Mouse (Mus musculus) kidney, postnatal 4 days (tissue): ENCODE results near the gene March2.

Source experiments
- DNase-seq, 2 experiments: peaks; one replicate each; pipeline ENCODE4 v3.0.0; 2021; ENCODE audit warnings: mixed read lengths in 2 of 2

Gene March2

DNA sequence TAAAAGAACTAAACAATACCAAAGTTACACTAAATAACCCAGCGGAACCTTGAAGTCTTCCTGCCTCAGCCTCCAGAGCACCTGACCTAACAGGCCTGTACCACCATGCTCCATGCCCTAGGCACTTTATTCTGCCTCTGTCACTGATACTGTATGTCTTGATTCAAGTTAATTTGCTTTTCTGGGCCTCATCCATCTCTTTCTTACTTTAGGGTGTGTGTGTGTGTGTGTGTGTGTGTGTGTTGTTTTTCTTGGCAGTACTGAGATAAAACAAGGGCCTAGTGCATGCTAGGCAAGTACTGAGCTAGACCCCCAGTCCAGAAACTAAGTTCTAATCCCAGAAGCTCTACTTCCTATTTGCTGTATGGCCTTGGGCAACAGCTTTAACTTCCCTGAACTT is 1.2 kb downstream of the March2 start:
- DNase-seq: no peak

DNA sequence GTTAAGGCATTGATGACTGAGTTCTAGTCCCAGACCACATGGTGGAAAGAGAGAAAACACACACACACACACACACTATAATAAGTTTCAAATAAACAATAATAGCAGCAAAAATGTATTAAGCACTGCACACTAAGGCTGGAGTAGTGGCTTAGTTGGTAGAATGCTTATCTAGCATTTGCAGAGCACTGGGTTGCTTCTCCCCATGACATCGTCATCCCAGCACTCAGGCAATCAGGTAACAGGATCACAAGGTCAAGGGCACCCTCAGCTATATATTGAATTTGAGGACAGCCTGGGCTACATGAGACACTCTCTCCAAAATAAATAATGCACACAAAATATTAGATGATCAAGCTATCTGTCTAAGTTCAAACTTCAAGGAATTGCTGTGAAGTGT is 3.7 kb downstream of the March2 start:
- no peak for DNase-seq

DNA sequence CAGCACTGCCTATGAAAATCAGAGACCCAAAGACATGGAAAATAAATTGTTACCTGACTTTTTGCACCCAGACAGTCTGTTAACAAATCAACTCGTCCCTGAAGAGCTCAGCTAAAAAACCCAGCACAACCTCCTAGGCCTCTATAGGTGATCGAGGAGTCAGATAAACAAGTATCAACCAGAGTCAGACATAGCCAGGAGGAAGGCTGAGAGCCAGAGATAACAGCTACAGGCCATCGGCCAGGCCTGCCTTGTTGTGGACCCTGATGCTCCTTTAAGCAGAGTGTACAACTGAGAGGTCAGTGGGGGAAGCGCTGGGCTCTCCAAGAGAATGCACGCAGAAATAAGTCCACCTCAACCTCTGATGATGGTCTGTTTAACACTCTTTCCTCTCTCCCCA is 5.2 kb downstream of the March2 start:
- DNase-seq: no peak

DNA sequence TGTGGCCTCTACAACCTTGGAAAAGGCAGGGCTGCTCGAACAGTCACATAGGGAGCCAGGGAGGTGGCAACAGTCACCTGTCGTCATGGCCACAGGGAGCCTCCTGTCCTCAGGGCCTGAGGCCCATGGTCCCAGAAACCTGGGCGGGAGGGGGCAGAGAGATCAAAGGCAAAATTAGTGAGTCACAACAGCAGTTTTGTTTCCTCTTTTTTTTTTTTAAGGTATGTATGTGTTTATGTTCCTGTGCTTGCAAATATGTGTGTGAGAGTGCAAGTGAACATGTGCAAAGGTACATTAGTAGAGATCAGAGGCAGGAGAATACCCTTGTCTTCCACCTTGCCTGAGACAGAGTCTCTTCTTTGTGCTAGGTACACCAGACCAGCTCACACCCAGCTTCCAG is 8.6 kb downstream of the March2 start:
- DNase-seq: no peak

DNA sequence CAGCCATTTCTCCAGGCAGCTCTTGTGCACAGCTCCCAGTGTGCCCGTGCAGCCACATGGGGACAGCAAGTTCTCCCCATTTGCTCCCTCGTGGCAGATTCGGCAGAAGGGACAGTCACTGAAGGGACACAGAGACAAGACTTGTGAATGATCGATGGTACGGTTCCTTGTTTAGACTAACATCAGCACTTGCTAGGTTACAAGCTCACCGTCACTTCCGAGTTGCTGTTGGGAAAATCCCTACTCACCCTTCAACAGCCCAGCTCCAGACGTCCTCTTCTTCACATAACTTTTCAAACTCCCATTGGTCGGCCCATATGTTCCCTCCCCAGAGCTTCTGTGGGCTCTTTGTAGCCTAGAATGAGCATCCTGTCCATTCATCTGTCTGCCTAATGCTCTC is 15.4 kb downstream of the March2 start:
- no peak for DNase-seq

DNA sequence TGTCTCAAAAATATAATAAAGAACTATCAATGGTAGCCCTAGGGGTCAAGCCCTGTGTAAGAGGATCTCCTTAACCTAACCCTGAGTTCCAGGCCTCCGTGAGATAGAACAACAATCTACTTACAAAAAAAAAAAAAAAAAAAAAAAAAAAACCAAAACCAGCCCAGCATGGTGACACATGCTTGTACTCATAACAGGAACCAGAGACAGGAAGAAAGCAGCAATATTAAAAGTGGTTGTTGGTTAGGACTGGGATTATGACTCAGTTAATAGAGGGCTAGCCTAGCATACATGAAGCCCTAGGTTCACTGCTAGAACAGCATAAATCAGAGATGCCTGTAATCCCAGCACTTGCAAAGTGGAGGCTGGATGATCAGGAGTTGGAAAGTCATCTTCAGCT is 16.3 kb downstream of the March2 start:
- DNase-seq: no peak

DNA sequence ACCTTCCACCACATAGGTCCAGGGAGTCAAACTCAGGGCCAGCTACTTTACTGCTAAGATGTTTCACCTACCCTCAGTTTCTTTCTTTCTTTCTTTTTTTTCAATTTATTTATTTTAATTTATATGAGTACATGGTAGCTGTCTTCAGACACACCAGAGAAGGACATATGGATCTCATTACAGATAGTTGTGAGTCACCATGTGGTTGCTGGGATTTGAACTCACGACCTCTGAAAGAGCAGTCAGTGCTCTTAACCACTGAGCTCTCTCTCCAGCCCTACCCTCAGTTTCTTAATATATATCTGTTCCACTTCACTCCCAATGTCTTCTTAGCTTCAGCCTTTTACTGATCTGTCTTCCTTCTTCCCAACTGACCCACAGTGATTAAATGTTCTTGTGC is 23.0 kb downstream of the March2 start:
- DNase-seq: no peak

DNA sequence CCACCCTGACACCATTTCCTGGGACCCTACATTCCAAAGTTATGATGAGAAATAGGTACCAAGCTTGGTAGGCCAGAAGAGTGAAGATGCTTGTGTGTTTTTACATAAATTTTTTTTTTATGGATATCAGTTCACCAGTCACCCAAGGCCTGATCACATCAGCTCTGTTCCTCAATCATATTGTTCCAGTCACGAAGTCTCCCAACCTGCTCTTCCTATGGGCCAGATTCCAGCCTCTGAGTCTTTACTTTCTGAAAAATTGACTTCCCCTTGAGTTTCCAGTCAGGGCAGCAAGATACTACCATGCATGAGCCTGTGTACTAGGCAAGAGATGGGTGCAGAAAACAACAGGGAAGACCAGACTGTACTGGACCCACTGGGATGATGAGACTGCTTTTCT is 31.7 kb downstream of the March2 start, which contains the start of gene Hnrnpm:
TSS of gene Hnrnpm (minus strand) at position 101 of the 400 bp plus-strand sequence.
- no peak for DNase-seq

DNA sequence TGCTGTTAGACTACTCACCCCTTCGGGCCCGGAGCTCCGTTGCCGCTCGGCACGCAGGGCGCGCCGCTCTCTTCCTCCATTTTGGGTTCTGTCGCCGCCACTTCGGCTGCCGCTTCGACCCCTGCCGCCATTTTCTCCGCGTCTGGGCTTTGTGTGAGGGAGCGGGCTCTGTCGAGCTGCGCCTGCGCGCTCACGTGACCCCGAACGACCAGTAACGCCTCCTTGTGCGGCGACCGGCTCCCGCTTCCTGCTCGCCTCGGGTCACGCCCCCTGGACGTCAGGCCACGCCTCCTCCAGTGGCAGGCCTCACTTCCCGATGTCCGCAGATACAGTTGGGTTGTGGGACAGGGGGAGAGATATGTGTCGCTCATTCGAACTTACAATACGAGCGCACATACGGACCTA is 33.2 kb downstream of the March2 start:
- DNase-seq: peak; percentile 100

DNA sequence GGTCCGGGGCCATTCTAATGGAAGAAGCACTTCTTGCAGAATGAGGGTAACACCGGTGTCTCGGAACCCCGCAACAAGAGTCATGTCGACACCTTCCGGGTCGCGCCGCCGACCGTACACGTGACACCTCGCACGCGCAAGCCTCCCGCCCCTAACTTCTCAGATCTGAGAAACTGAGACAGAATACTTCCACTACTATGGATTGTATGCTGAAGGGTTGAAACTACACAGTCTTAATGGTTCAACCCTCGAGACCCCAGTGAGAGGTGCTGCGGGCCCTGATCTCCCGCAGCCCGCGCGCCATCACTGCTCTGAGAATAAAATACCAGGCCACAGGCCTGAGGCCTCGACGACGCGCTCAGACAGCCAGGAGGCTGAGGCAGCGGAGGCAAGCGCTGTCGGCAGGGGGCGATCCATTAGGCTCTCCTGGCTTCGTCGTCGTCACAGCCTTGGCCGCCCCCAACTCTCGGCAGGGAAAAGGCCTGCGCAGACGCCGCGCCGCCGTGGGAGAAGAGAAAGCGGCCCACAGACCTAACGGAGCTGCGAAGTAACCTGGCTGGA is 33.7 kb downstream of the March2 start:
- peak; percentile 80 to 87 for DNase-seq

DNA sequence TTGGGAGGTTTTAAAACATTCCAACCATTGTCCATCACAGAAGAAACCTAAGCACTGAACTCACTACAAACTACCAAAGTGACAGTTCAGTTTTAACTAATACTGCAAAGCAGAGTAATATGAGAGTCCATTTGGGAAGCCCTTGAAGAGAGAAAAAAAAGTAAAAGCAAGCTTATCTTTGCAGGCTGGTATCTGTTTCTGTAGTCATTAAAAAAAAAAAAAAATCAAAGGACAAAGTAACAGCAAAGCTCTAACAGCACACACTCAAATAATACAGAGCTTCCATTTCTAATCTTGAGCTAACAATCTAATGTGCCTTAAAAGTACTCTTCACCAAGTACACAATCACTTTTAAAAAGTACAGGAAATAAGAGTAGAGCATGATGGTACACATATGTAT is 36.7 kb downstream of the March2 start:
- no peak for DNase-seq

DNA sequence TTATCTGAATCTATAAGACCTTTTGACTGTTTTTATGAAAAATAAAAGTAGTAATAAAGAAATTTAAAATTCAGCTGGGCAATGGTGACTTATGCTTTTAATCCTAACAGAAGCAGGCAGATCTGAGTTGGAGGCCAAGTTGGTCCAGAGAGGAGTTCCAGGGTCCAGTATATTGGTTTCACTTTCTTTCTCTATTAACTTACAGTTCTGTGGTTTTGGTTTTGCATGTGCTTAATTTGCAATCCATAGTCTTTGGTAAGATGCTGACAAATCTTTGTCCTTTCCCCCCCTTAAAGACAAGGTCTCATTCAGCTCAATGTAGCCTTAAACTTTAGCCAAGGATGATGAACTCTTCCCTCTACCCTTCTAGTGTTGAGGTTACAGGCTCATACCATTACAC is 39.7 kb downstream of the March2 start:
- no peak for DNase-seq

DNA sequence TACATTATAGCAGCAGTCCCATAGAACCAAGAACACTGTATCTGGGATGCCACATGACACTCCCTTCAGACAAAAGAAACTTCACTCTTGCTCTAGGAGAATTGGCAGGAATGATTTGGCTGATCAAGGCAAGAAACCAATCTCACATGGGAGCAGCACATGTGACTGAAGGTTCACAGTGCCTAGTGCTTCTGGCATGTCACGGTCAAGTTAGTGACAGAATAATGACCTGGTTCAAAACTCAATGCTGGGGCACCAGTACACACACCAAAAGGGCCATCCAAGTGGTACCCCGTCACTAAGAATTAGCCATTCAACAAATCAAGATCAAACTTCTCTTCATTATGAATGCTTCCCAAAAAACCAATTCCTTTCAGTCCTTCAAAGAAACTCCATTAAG is 42.4 kb downstream of the March2 start:
- no peak for DNase-seq

DNA sequence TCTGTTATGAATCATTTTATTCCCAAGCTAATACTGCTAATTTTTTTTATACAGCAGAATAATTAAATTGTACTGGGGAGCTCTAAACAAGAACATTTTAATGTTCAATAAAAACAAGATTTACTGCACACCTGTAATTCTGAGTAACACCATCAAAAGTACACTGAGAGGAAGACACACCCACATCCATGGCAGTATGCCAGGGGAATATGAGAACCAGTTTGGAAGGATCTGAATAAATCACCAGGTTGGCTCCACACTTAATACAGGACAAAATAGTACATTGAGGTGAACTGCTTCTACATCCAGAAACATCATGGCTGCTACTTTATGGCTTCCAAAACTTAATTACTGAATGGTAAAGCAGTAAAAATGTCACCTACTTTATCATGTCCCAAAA is 43.0 kb downstream of the March2 start:
- peak in 1 of 2 experiments; percentile 19 for DNase-seq

DNA sequence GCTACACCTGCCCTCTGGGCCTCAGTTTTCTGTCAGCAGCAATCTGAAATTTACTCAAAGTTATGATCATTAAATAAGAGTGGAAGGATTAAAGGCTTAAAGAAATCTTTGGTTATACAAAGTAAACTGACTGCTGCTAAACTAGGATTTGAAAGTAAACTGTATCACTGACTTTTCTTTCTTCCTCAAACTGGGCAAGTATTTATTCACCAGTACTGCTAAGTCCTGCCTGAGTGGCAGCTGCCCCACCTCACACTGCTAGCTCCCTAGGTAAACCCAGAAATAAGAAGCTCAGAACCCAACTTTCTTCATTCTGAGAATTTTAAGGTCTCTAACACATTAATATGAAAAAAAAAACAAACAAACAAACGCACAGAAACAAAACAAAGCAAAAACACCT is 44.6 kb downstream of the March2 start:
- no peak for DNase-seq

DNA sequence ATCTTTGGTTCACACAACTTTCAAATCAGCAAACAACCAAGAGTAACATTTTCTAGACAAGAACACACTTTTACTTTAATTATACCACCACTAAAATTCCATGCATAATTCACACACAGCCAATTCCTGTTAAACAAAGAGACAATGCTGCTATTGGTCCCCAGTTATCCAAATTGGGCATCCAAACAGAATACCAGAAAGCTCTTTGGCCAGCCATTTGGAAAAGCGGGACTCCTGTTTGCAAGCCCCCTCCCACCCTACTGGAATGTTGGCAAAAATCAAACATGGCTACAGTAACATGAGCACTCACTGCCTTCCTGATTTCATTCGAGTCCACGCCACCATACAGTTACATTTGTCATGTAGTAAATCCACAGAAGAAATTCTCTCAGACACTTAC is 48.8 kb downstream of the March2 start:
- DNase-seq: no peak

DNA sequence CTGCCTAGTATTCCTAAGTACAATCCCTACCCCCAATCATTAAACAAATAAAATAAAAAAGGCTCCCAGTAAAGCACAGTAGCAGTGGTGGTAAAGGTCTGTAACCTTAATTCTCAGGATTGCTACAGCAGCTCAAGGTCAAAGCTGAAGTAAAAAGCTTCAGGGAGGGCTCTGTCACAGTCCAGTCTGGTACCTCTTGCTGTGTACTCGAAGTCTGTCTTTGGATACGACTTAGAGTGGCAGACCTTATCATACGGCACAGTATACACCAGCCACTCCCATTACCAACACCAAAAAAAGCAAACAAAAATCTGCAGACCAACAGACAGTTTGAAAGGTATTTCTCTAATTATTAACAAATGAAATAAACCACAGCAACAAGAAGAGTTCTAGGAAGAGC is 51.7 kb downstream of the March2 start:
- no peak for DNase-seq

DNA sequence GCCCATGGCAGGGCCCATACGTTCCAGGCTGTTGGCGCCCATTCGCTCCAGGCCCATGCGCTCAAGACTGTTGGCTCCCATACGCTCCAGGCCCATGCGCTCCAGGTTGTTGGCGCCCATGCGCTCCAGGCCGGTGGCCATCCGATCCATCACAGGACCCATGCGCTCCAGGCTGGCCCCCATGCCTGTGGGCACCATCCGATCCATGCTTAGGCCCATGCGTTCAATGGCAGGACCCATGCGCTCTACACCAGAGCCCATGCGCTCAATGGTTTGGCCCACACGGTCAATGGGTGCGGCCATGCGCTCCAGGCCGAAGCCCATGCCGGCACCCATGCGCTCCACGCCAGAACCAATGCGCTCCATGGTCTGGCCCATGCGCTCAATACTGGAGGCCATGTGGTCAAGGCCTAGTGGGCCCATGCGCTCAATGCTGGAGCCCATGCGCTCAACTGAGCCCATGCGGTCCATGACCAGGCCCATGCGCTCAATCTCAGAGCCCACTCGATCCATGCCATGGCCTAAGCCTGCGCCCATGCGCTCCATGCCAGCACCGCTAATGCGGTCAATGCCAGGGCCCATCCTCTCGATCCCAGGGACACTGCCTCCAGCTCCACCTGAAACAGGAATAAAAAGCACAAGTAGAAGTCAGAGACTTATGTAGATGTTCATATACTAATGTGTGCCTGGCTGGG is 68.5 kb downstream of the March2 start:
- DNase-seq: no peak

DNA sequence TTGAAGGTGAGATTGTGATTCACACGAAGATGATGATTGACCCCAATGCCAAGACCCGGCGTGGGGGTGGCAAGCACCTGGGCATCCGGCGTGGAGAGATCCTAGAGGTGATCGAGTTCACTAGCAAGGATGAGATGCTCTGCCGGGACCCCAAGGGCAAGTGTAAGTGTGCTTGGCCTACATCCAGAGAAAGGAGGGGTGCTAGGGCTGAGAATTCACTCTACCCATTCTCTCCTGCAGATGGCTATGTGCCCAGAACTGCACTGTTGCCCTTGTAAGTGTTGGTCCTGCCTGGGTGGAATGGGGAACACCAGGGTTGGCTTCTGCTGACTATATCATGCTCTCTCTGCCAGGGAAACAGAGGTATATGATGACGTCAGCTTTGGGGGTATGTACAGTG is 73.4 kb downstream of the March2 start:
- DNase-seq: no peak

DNA sequence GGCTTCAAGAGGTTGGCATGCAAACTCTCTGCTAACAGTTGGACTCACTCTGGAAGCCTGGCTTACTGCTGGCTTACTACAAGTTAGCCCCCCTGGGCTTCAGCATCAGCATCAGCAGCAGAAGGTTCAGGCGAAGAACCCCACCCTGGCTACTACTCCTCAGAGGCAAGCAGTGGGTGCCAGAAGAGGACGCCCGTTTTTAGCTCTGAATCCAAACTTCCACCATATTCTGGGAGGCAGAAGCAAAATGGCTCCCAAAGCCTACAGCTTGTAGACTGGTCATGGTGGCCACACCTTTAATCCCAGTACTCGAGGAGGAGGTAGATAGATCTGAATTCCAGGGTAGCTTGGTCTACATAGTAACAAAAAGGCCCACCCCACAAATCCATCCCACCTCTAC is 74.4 kb downstream of the March2 start:
- no peak for DNase-seq

DNA sequence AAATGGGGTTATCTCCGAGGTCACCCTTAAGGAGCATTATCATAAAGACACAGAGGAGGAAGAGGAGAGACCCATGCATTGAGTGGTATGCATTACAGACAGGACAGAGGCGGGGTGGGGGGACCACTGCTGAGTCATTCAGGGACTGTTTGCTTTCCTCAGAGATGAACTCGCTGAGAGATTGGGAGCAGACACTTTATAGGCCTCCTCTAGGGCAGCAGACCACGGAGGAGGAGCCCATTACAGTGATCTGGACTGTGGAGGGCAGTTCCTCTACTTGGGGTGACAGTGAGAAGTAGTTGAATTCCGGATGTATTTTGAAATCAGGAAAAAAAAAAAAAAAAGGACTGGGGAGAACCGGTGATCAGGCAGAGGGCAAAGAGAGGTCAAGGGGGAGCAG is 78.7 kb downstream of the March2 start:
- no peak for DNase-seq

DNA sequence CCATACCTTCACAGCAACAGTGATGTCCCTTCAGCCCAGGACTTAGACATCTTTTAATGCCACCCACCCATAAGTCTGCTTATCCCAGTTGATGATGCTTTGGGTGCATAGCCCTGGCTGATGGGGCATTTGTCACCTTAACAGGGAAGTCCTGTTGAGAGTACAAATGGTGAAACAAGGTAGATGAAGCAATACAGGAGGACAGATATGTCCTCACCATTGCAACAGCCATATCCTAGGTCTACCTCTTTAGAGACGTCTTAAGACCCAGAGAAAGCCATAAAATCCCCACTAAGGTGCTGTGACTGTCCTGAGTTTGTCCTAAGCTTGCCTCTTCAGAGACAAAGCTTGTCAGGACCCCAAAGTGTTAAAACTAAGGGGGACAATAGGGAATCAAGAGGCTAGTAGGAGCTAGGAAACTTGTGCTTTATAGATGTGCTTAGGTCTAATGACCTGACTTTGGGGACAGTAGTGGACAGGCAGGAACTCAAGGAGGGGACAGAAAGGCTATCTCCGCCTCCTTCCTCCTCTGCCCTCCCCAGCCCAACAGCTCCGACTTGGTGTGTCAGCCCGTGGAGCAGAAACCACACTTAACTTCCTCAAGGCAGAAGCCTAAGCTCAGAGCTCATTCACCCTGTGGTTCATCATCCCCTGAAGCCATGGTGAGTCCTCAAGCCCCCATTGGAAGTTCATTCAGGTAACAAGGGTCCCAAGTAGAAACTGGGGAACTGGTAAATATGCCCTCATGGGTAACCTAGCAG is 80.8 kb downstream of the March2 start, which contains the start of gene Pram1:
TSS of gene Pram1 (plus strand) at position 541 of the 761 bp plus-strand sequence.
- DNase-seq: no peak

DNA sequence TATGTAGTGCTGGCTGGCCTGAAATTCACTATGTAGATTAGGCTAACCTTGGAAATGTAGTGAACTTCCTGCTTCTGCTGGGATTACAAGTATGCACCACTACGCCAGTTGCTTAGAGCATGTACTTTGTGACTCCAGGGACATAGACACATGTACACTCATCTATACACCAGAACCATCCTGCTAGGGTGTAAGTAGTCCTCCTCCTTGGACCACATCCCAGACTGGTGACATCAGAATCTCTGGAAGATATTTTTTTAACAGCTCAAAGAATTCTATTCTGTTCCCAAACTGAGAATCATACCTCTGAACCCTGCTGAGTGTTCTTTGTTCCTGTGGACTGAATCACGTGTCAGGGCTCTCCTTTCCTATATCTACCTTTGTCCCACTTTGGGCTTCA is 81.4 kb downstream of the March2 start:
- DNase-seq: no peak
